ENCODE assay signal across 24 mouse cellular contexts in the genomic region with DNA sequence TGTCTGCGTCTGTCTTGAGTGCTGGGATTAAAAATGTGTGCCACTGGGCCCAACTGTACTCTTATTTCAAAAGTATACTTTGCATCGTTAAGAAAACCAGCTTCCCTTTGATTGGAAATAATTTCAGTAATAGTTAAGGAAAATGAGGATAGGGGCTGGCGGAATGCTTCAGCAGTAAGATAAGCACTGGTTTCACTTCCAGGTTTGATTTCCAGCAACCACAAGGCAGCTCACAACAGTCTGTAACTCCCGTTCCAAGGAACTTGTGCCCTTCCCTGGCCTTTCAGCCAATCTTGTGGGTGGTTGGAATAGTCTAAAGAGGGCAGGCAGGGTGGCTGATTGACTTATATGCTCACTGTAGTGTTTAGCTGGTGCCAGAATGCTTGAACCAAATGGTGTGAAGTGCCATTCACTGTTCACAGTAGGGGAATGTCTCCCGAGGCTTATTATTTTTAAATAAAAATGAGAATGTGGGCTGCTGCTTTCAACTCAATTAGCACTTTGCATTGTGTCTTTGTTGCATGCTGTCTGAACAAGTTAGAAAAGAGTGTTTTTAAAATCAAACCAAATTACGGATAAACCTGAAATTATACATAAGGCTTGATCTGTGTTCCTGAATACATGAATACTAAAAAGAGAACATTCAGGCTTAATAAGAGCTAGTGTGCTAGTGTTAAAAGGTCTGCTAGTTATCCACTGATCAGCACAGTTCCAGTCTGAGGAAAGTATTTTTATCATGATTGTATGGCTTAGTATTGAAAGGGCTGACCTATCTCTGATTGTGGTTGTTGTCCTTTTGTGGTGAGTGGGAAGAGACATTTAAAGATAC.
DNase-seq lines count a peak whose midpoint lies in the region; ATAC-seq lines count a peak whose summit lies in the region.
"Had no signal": no experiment of that assay in that cellular context is flagged by ENCODE, and none has a peak within 500 bp of the region (broad histone marks: within the 10 kb centered on the region; RNA-seq: fewer than 3 reads in every experiment).

No protein-coding gene starts in this region.

- peak; percentile 88 for ATAC-seq in forebrain, embryonic 11.5 days (replicated peaks; ENCODE audit: low FRiP score)
- peak; percentile 90 for ATAC-seq in forebrain, embryonic 14.5 days
- ATAC-seq in megakaryocyte progenitor cell, adult 5-6 weeks (replicated peaks; ENCODE audit: poor library complexity): peak; percentile 75

- WGBS in forebrain, embryonic 11.5 days: 65% methylated on average over 6 of the region's 6 CpGs
- 74% methylated on average over 6 of the region's 6 CpGs for WGBS in forebrain, embryonic 10.5 days
- 28% methylated on average over 6 of the region's 6 CpGs for whole genome bisulfite sequencing in forebrain, embryonic 14.5 days

- no peak overlapping the region for H3K4me2 ChIP-seq in forebrain, embryonic 11.5 days (ENCODE audit: low read depth, low read length, severe bottlenecking)
- H3K4me2 ChIP-seq in forebrain, embryonic 14.5 days (ENCODE audit: low read length): no peak overlapping the region
- H3K4me2 ChIP-seq: embryonic facial prominence, embryonic 12.5 days; heart, embryonic 15.5 days; hindbrain, embryonic 13.5 days; limb, embryonic 12.5 days; liver, embryonic 11.5 days; neural tube, embryonic 12.5 days had no signal

- no peaks in the 10 kb centered on the region for H3K9me3 ChIP-seq in forebrain, embryonic 11.5 days (ENCODE audit: control insufficient read depth, low read length)
- no peaks in the 10 kb centered on the region for H3K9me3 ChIP-seq in forebrain, embryonic 10.5 days
- no peaks in the 10 kb centered on the region; the same call in 1 of the 2 replicates for H3K9me3 ChIP-seq in forebrain, embryonic 14.5 days (replicated peaks; ENCODE audit: control insufficient read depth, low read length)
- H3K9me3 ChIP-seq: embryonic facial prominence, embryonic 12.5 days; heart, embryonic 15.5 days; neural tube, embryonic 12.5 days had no signal

- H3K9ac ChIP-seq in forebrain, embryonic 11.5 days (ENCODE audit: low read length): no peak overlapping the region
- H3K9ac ChIP-seq in forebrain, embryonic 14.5 days (ENCODE audit: low read length): no peak overlapping the region
- H3K9ac ChIP-seq: embryonic facial prominence, embryonic 12.5 days; heart, embryonic 15.5 days; hindbrain, embryonic 13.5 days; limb, embryonic 12.5 days; neural tube, embryonic 12.5 days had no signal

- H3K4me3 ChIP-seq in forebrain, embryonic 11.5 days (ENCODE audit: low read depth, low read length): no peak overlapping the region
- H3K4me3 ChIP-seq in forebrain, embryonic 10.5 days: no peak overlapping the region
- H3K4me3 ChIP-seq in forebrain, embryonic 14.5 days (ENCODE audit: low read depth, low read length): no peak overlapping the region
- H3K4me3 ChIP-seq: embryonic facial prominence, embryonic 12.5 days; heart, embryonic 15.5 days; hindbrain, embryonic 13.5 days; limb, embryonic 12.5 days; megakaryocyte, embryonic 14.5 days; neural tube, embryonic 12.5 days had no signal

- no peaks in the 10 kb centered on the region for H3K36me3 ChIP-seq in forebrain, embryonic 11.5 days (ENCODE audit: control insufficient read depth, insufficient read depth, low read length)
- no peaks in the 10 kb centered on the region for H3K36me3 ChIP-seq in forebrain, embryonic 10.5 days (replicated peaks)
- no peaks in the 10 kb centered on the region for H3K36me3 ChIP-seq in forebrain, embryonic 14.5 days (ENCODE audit: control insufficient read depth, insufficient read depth, low read length)
- H3K36me3 ChIP-seq: embryonic facial prominence, embryonic 12.5 days; heart, embryonic 15.5 days; hindbrain, embryonic 13.5 days; limb, embryonic 12.5 days; neural tube, embryonic 12.5 days had no signal

- peak; percentile 49 for DNase-seq in forebrain, embryonic 11.5 days (ENCODE audit: low spot score)
- no peak for DNase-seq in forebrain, embryonic 10.5 days (ENCODE audit: extremely low spot score, low spot score)
- DNase-seq in brain, adult 2 months (ENCODE audit: low read depth, low spot score): peak; percentile 24
- DNase-seq in forebrain, embryonic 14.5 days (ENCODE audit: low spot score): peak; percentile 79
- DNase-seq in ovary, adult 18-20 months (ENCODE audit: low spot score): no peak
- DNase-seq in kidney, adult 8-10 months: no peak
- DNase-seq in right cerebral cortex, adult 2 months (ENCODE audit: low spot score in 2 of 2): no peak
- DNase-seq: adrenal gland, postnatal 14 days; cerebellum, adult 18-20 months; cerebellum, postnatal 25 days; gastrocnemius, postnatal 36 days; heart, postnatal 36 days; kidney, adult 11 months; lung, adult 2 months; lung, postnatal 14 days had no signal

- H3K4me1 ChIP-seq in forebrain, embryonic 11.5 days (replicated peaks; ENCODE audit: control insufficient read depth, insufficient read depth, low read length): no peaks in the 10 kb centered on the region
- peaks cover 3% of the 10 kb centered on the region; the same call in 1 of the 2 replicates for H3K4me1 ChIP-seq in forebrain, embryonic 10.5 days
- H3K4me1 ChIP-seq in forebrain, embryonic 14.5 days (ENCODE audit: control insufficient read depth, insufficient read depth, low read length): peaks cover 5% of the 10 kb centered on the region; the same call in 1 of the 2 replicates
- H3K4me1 ChIP-seq: embryonic facial prominence, embryonic 12.5 days; heart, embryonic 15.5 days; hindbrain, embryonic 13.5 days; limb, embryonic 12.5 days; megakaryocyte, embryonic 14.5 days; neural tube, embryonic 12.5 days had no signal

- no peaks in the 10 kb centered on the region for H3K27me3 ChIP-seq in forebrain, embryonic 11.5 days (ENCODE audit: control insufficient read depth, insufficient read depth, low read length)
- no peaks in the 10 kb centered on the region for H3K27me3 ChIP-seq in forebrain, embryonic 10.5 days (ENCODE audit: poor library complexity, severe bottlenecking)
- no peaks in the 10 kb centered on the region for H3K27me3 ChIP-seq in forebrain, embryonic 14.5 days (replicated peaks; ENCODE audit: control insufficient read depth, insufficient read depth, low read length)
- H3K27me3 ChIP-seq: embryonic facial prominence, embryonic 12.5 days; heart, embryonic 15.5 days; hindbrain, embryonic 13.5 days; limb, embryonic 12.5 days; megakaryocyte, embryonic 14.5 days; neural tube, embryonic 12.5 days had no signal

- H3K27ac ChIP-seq in forebrain, embryonic 11.5 days (ENCODE audit: low read depth, low read length): no peak overlapping the region
- H3K27ac ChIP-seq in forebrain, embryonic 10.5 days: no peak overlapping the region
- no peak overlapping the region for H3K27ac ChIP-seq in forebrain, embryonic 14.5 days (ENCODE audit: low read depth, low read length)
- H3K27ac ChIP-seq: embryonic facial prominence, embryonic 12.5 days; heart, embryonic 15.5 days; hindbrain, embryonic 13.5 days; kidney, postnatal 0 days; limb, embryonic 12.5 days; neural tube, embryonic 12.5 days had no signal

Comparison
In these comparisons a context has a peak if more than half of its experiments do, and no peak if none do; other contexts are left out.
1. DNase-seq: peak in forebrain, embryonic 11.5 days (single experiment), brain, adult 2 months (single experiment) and forebrain, embryonic 14.5 days (single experiment); none in forebrain, embryonic 10.5 days (single experiment), ovary, adult 18-20 months (single experiment), kidney, adult 8-10 months (0 of 2) and right cerebral cortex, adult 2 months (0 of 2).
2. Peak in every context shown above with its lines, with median percentiles within 50 percentile points of each other: ATAC-seq.